Mouse (Mus musculus) kidney, adult 2 months (tissue): Measurements from ENCODE around the gene Exoc1.

Experiments
- CTCF ChIP-seq: fragments of 200-500 bp; conservative IDR thresholded peaks from 2 replicates; pipeline ENCODE4 v1.5.1; 2011; ENCODE audit warnings: low read depth, mild to moderate bottlenecking, control low read depth, low read length, moderate library complexity, mixed read lengths; ENCODE audit not compliant: insufficient read depth, insufficient read length
- POLR2A ChIP-seq: fragments of 200-500 bp; IDR thresholded peaks from one replicate; pipeline ENCODE4 v1.6.1; 2011; ENCODE audit warnings: low read depth, low read length, control low read depth

DNA sequence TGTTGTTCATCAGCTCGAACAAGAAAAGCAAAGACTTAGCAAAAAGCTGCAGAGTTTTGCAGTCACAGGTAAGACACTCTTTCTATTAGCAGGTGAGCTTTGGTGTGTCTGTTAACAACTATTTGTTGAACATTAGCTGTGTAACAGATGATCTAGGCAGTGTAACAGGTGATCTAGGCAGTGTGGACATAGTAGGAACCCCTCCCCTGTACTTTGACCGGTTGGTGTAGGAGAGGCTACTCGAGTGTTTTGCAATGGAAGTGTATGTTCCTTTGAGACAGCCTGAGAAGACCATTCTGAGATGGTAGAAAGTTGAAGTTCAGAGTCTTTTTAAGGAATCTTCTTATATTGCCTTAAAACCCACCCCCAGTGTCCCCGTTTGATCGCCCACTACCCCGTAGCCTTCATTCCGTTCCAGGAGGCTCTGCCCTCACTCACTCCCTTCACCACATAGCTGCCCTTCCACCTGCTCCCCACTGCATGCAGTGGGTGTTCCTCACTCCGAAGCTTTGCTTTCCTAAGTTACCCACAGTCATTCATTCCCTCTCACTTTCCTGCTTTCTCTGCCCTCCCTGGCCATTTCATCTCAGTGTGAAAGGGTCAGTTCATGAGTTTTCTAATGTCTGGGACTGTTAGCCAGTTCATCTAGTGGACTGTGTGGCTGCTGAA, 80.7 kb downstream of the Exoc1 start:
- TF ChIP-seq CTCF (no peak), POLR2A (no peak)
